In the genomic region with DNA sequence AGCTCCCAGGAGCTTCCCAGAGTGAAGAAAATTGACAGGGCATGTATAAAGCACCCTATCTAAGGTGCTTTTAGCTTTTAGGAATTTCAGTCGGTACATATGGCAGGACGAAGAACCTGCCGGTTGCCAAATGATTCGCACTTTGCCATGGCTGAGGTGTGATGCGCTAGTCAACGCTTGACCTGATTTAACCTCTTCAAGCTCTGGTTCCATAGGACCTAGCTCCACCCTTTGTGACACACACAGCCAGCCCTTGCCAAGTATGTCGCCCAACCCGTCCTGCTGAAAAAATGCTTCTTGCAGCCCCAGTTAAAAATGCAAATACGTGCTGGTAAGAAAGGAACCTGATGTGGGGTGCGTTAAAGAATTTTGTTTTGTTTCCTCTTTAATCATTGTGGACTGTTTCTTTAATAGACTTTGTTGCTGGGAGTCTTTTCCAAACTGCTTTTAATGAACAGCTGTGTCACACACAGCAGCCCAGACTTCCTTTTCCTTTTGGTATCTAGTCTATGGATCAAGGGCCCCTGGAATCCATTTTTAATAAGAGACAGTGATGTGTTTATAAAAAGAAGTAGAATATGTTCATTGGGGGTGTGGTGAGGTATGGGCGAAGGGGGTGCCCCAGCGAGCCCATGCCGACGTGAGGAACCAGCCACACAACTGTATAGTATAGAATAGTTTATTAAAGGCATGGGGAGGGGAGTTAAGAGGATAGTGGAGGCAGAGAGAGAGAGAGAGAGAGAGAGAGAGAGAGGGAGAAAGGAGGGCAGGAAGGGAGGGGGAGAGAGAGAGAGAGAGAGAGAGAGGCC, we compare ENCODE assay signal across 11 mouse cellular contexts. TPM values are rescaled to one million over a fixed set of nuclear protein-coding genes. Genes with fewer than 3 reads are reported as not detected.
DNase-seq lines count a peak whose midpoint lies in the region; ATAC-seq and TF ChIP-seq lines count a peak whose summit lies in the region.
"Had no signal": no experiment of that assay in that cellular context is flagged by ENCODE, and none has a peak within 500 bp of the region (broad histone marks: within the 10 kb centered on the region; RNA-seq: fewer than 3 reads in every experiment).

No protein-coding gene starts in this region.

- H3K27me3 ChIP-seq in heart, embryonic 13.5 days (replicated peaks): no peaks in the 10 kb centered on the region
- H3K27me3 ChIP-seq in testis, adult 2 months (ENCODE audit: control insufficient read depth, insufficient read depth, low read length): no peaks in the 10 kb centered on the region
- H3K27me3 ChIP-seq in limb, embryonic 15.5 days: no peaks in the 10 kb centered on the region
- no peaks in the 10 kb centered on the region for H3K27me3 ChIP-seq in stomach, embryonic 14.5 days (ENCODE audit: control insufficient read depth, insufficient read depth, low read length)

- H3K9ac ChIP-seq in heart, embryonic 13.5 days: no peak overlapping the region
- no peak overlapping the region for H3K9ac ChIP-seq in limb, embryonic 15.5 days
- H3K9ac ChIP-seq in stomach, embryonic 14.5 days (replicated peaks; ENCODE audit: low read depth, low read length): no peak overlapping the region

- H3K4me3 ChIP-seq in heart, embryonic 13.5 days: peak overlapping the region; percentile 40; the same call in 1 of the 2 replicates
- H3K4me3 ChIP-seq in testis, adult 2 months (ENCODE audit: control insufficient read depth, low read depth, low read length): peak overlapping the region; percentile 79
- no peak overlapping the region for H3K4me3 ChIP-seq in limb, embryonic 15.5 days
- H3K4me3 ChIP-seq in stomach, embryonic 14.5 days (ENCODE audit: low read depth, low read length): no peak overlapping the region

- no peak for TF ChIP-seq CTCF in testis, adult 2 months (IDR thresholded peaks at IDR 0.05; ENCODE audit: control insufficient read depth, insufficient read depth, insufficient replicate concordance, low read depth, low read length)

- H3K27ac ChIP-seq in heart, embryonic 13.5 days (replicated peaks): no peak overlapping the region
- H3K27ac ChIP-seq in testis, adult 2 months (ENCODE audit: control insufficient read depth, insufficient read depth, low read depth, low read length): no peak overlapping the region
- 0 out of 2 replicates have a peak overlapping the region, but pooled peaks have one; percentile 61 for H3K27ac ChIP-seq in limb, embryonic 15.5 days
- peak overlapping the region; percentile 81 for H3K27ac ChIP-seq in stomach, embryonic 14.5 days (ENCODE audit: low read length)

- no peaks in the 10 kb centered on the region for H3K36me3 ChIP-seq in heart, embryonic 13.5 days
- no peaks in the 10 kb centered on the region for H3K36me3 ChIP-seq in testis, adult 2 months (ENCODE audit: control insufficient read depth, insufficient read depth, low read length)
- H3K36me3 ChIP-seq in limb, embryonic 15.5 days: no peaks in the 10 kb centered on the region
- H3K36me3 ChIP-seq in stomach, embryonic 14.5 days (ENCODE audit: control insufficient read depth, insufficient read depth, low read length): no peaks in the 10 kb centered on the region

- DNase-seq in heart, postnatal 4 days: no peak
- no peak for DNase-seq in testis, postnatal 14 days (ENCODE audit: low spot score)
- no peak for DNase-seq in retina, embryonic 14.5 days (ENCODE audit: low spot score)
- DNase-seq: cerebellum, adult 8-10 months; thymus, postnatal 25 days had no signal

- no peaks in the 10 kb centered on the region for H3K9me3 ChIP-seq in heart, embryonic 13.5 days
- H3K9me3 ChIP-seq in limb, embryonic 15.5 days: no peaks in the 10 kb centered on the region
- H3K9me3 ChIP-seq in stomach, embryonic 14.5 days (ENCODE audit: control insufficient read depth, low read depth, low read length): no peaks in the 10 kb centered on the region

- TF ChIP-seq POLR2A in testis, adult 2 months (IDR thresholded peaks at IDR 0.05; ENCODE audit: control insufficient read depth, low read depth, low read length): no peak

- peak overlapping the region; percentile 65 for H3K4me2 ChIP-seq in heart, embryonic 13.5 days
- H3K4me2 ChIP-seq in limb, embryonic 15.5 days: peak overlapping the region; percentile 30
- peak overlapping the region; percentile 7 for H3K4me2 ChIP-seq in stomach, embryonic 14.5 days (replicated peaks; ENCODE audit: low read depth, low read length)

- ATAC-seq in heart, embryonic 13.5 days (ENCODE audit: extremely low read depth, insufficient number of reproducible peaks, low FRiP score, low TSS enrichment): no peak
- ATAC-seq in limb, embryonic 15.5 days (ENCODE audit: insufficient number of reproducible peaks, low FRiP score, low TSS enrichment, low read depth): 0 out of 2 replicates have a peak, but pooled peaks have one; percentile 10
- peak; percentile 70; the same call in 1 of the 2 replicates for ATAC-seq in stomach, embryonic 14.5 days (ENCODE audit: insufficient number of reproducible peaks, insufficient read depth, low FRiP score, low read depth)
- ATAC-seq in erythroid progenitor cell, adult 5-6 weeks (replicated peaks; ENCODE audit: low FRiP score, poor library complexity, severe bottlenecking): no peak
- ATAC-seq: forebrain, embryonic 14.5 days had no signal

- H3K4me1 ChIP-seq in heart, embryonic 13.5 days: no peaks in the 10 kb centered on the region; the same call in 1 of the 2 replicates
- H3K4me1 ChIP-seq in testis, adult 2 months (ENCODE audit: control insufficient read depth, insufficient read depth, low read length): peaks cover 16% of the 10 kb centered on the region
- peaks cover 14% of the 10 kb centered on the region for H3K4me1 ChIP-seq in limb, embryonic 15.5 days
- H3K4me1 ChIP-seq in stomach, embryonic 14.5 days (ENCODE audit: control insufficient read depth, insufficient read depth, low read length): peaks cover 12% of the 10 kb centered on the region; the same call in 1 of the 2 replicates

- 64% methylated on average over 14 of the region's 14 CpGs for WGBS in heart, embryonic 13.5 days
- WGBS in limb, embryonic 15.5 days: 50% methylated on average over 14 of the region's 14 CpGs
- WGBS in stomach, embryonic 14.5 days: 47% methylated on average over 14 of the region's 14 CpGs

RNA-seq across cellular contexts. Expression of a gene that starts 34.0 kb away (rescaled TPM):
- 2.4 and 3.1 TPM in 2 replicates for polyA plus RNA-seq in heart, embryonic 13.5 days (2015; fragmentation: Nextera tagmentation; extraction: Ambion mirVana)
- 1 to 10 TPM; 2.8 to 3.6 TPM for total RNA-seq in heart, postnatal 4 days (2021)
- polyA plus RNA-seq in testis, adult 2 months (2012; rRNA removed): 0.77 and 2.5 TPM in 2 replicates
- polyA plus RNA-seq in limb, embryonic 15.5 days (2015; fragmentation: Nextera tagmentation; extraction: Ambion mirVana): 69.8 and 72.6 TPM in 2 replicates
- polyA plus RNA-seq in stomach, embryonic 14.5 days (2014; fragmentation: Nextera tagmentation; extraction: Ambion mirVana): 89.1 and 95.8 TPM in 2 replicates
- total RNA-seq in erythroid progenitor cell, adult 5-6 weeks (2015; ENCODE audit: low replicate concordance): 3.2 and 5.4 TPM in 2 replicates
- total RNA-seq in erythroid progenitor cell, adult 5-6 weeks (2017; ENCODE audit: low replicate concordance): 1.9 and 9.6 TPM in 2 replicates

RNA-seq across cellular contexts. Expression of a gene that starts 47.3 kb away (rescaled TPM):
- polyA plus RNA-seq in heart, embryonic 13.5 days (2015; fragmentation: Nextera tagmentation; extraction: Ambion mirVana): 38.7 and 41.5 TPM in 2 replicates
- total RNA-seq in heart, postnatal 4 days (2021): 10 to 100 TPM; 48.4 to 50.8 TPM
- 95.4 and 99.3 TPM in 2 replicates for polyA plus RNA-seq in testis, adult 2 months (2012; rRNA removed)
- 40.2 and 43.8 TPM in 2 replicates for polyA plus RNA-seq in limb, embryonic 15.5 days (2015; fragmentation: Nextera tagmentation; extraction: Ambion mirVana)
- polyA plus RNA-seq in stomach, embryonic 14.5 days (2014; fragmentation: Nextera tagmentation; extraction: Ambion mirVana): 50.2 and 54.1 TPM in 2 replicates
- total RNA-seq in erythroid progenitor cell, adult 5-6 weeks (2015; ENCODE audit: low replicate concordance): 82.2 and 84.7 TPM in 2 replicates
- 64.4 and 82.0 TPM in 2 replicates for total RNA-seq in erythroid progenitor cell, adult 5-6 weeks (2017; ENCODE audit: low replicate concordance)

Comparison
In these comparisons a context has a peak if more than half of its experiments do, and no peak if none do; other contexts are left out.
1. ATAC-seq: peak in limb, embryonic 15.5 days (single experiment) and stomach, embryonic 14.5 days (single experiment); none in heart, embryonic 13.5 days (single experiment) and erythroid progenitor cell, adult 5-6 weeks (single experiment).
2. H3K27ac ChIP-seq: peak in limb, embryonic 15.5 days (single experiment) and stomach, embryonic 14.5 days (single experiment); none in heart, embryonic 13.5 days (single experiment) and testis, adult 2 months (single experiment).
3. H3K4me2 ChIP-seq: peak in every context shown above with its lines; median percentile 65 in heart, embryonic 13.5 days; 30 in limb, embryonic 15.5 days; 7 in stomach, embryonic 14.5 days.
4. H3K4me3 ChIP-seq: peak in heart, embryonic 13.5 days (single experiment) and testis, adult 2 months (single experiment); none in limb, embryonic 15.5 days (single experiment) and stomach, embryonic 14.5 days (single experiment).
5. RNA of a gene that starts 34.0 kb away (polyA plus RNA-seq): 89.1 to 95.8 TPM in stomach, embryonic 14.5 days and 69.8 to 72.6 TPM in limb, embryonic 15.5 days; 2.4 to 3.1 TPM in heart, embryonic 13.5 days and 0.77 to 2.5 TPM in testis, adult 2 months; every median in the first group is over 10 times any median in the second.